28 mouse cellular contexts compared by ENCODE assay signal in genomic region chr2:172792555-172792954, GRCm38 (mm10).
A peak's percentile ranks its signal among the peaks of the same experiment; 100 is the strongest.
DNase-seq lines count a peak whose midpoint lies in the region; ATAC-seq and TF ChIP-seq lines count a peak whose summit lies in the region.
"Had no signal": no experiment of that assay in that cellular context is flagged by ENCODE, and none has a peak within 500 bp of the region (broad histone marks: within the 10 kb centered on the region; RNA-seq: fewer than 3 reads in every experiment).

No protein-coding gene starts in this region.

- no peak overlapping the region for H3K27ac ChIP-seq in hindbrain, embryonic 16.5 days (ENCODE audit: low read depth, low read length)
- no peak overlapping the region for H3K27ac ChIP-seq in hindbrain, embryonic 10.5 days
- H3K27ac ChIP-seq in midbrain, embryonic 14.5 days (replicated peaks; ENCODE audit: low read depth, low read length): no peak overlapping the region
- no peak overlapping the region for H3K27ac ChIP-seq in midbrain, embryonic 13.5 days
- H3K27ac ChIP-seq in midbrain, embryonic 15.5 days: no peak overlapping the region
- no peak overlapping the region for H3K27ac ChIP-seq in intestine, embryonic 15.5 days
- H3K27ac ChIP-seq in limb, embryonic 10.5 days: no peak overlapping the region
- H3K27ac ChIP-seq: embryonic facial prominence, embryonic 12.5 days; forebrain, embryonic 15.5 days; gastrocnemius, adult 2 months; left cerebral cortex, adult 2 months; limb, embryonic 15.5 days; liver, embryonic 13.5 days; macrophage had no signal

- 53% methylated on average over 10 of the region's 10 CpGs for WGBS in hindbrain, embryonic 16.5 days
- WGBS in hindbrain, embryonic 10.5 days: 69% methylated on average over 10 of the region's 10 CpGs
- 45% methylated on average over 10 of the region's 10 CpGs for WGBS in midbrain, embryonic 14.5 days
- 47% methylated on average over 10 of the region's 10 CpGs for WGBS in midbrain, embryonic 13.5 days
- 48% methylated on average over 10 of the region's 10 CpGs for whole genome bisulfite sequencing in midbrain, embryonic 15.5 days
- 76% methylated on average over 10 of the region's 10 CpGs for WGBS in intestine, embryonic 15.5 days
- 69% methylated on average over 10 of the region's 10 CpGs for WGBS in limb, embryonic 10.5 days

- no peak overlapping the region for H3K9ac ChIP-seq in hindbrain, embryonic 16.5 days (ENCODE audit: low read depth, low read length)
- H3K9ac ChIP-seq in midbrain, embryonic 14.5 days (replicated peaks; ENCODE audit: low read length): no peak overlapping the region
- H3K9ac ChIP-seq in midbrain, embryonic 13.5 days (replicated peaks): no peak overlapping the region
- H3K9ac ChIP-seq in midbrain, embryonic 15.5 days: no peak overlapping the region
- H3K9ac ChIP-seq in intestine, embryonic 15.5 days: no peak overlapping the region
- H3K9ac ChIP-seq: embryonic facial prominence, embryonic 12.5 days; forebrain, embryonic 15.5 days; limb, embryonic 15.5 days; liver, embryonic 13.5 days had no signal

- H3K4me1 ChIP-seq in hindbrain, embryonic 16.5 days (ENCODE audit: control insufficient read depth, insufficient read depth, low read depth, low read length): peaks cover 5% of the 10 kb centered on the region
- peaks cover 33% of the 10 kb centered on the region for H3K4me1 ChIP-seq in hindbrain, embryonic 10.5 days (replicated peaks)
- H3K4me1 ChIP-seq in midbrain, embryonic 14.5 days (ENCODE audit: control insufficient read depth, insufficient read depth, low read length): peaks cover 7% of the 10 kb centered on the region
- peaks cover 18% of the 10 kb centered on the region for H3K4me1 ChIP-seq in midbrain, embryonic 13.5 days (replicated peaks)
- H3K4me1 ChIP-seq in midbrain, embryonic 15.5 days: peaks cover 20% of the 10 kb centered on the region
- 0 out of 2 replicates have a peak, but pooled peaks cover 2% of the 10 kb centered on the region for H3K4me1 ChIP-seq in intestine, embryonic 15.5 days (replicated peaks)
- peaks cover 17% of the 10 kb centered on the region for H3K4me1 ChIP-seq in limb, embryonic 10.5 days
- H3K4me1 ChIP-seq: liver, embryonic 13.5 days had no signal

- no peaks in the 10 kb centered on the region for H3K9me3 ChIP-seq in hindbrain, embryonic 16.5 days (ENCODE audit: control insufficient read depth, low read length)
- H3K9me3 ChIP-seq in hindbrain, embryonic 10.5 days: peaks cover 3% of the 10 kb centered on the region; the same call in 1 of the 2 replicates
- no peaks in the 10 kb centered on the region; the same call in 1 of the 2 replicates for H3K9me3 ChIP-seq in midbrain, embryonic 14.5 days (ENCODE audit: control insufficient read depth, low read length)
- H3K9me3 ChIP-seq in midbrain, embryonic 13.5 days: no peaks in the 10 kb centered on the region
- H3K9me3 ChIP-seq in midbrain, embryonic 15.5 days: no peaks in the 10 kb centered on the region
- no peaks in the 10 kb centered on the region for H3K9me3 ChIP-seq in intestine, embryonic 15.5 days
- H3K9me3 ChIP-seq in limb, embryonic 10.5 days (replicated peaks): peaks cover 6% of the 10 kb centered on the region; the same call in 1 of the 2 replicates
- H3K9me3 ChIP-seq: embryonic facial prominence, embryonic 12.5 days; forebrain, embryonic 15.5 days; limb, embryonic 15.5 days; liver, embryonic 13.5 days had no signal

- peaks cover 17% of the 10 kb centered on the region for H3K27me3 ChIP-seq in hindbrain, embryonic 16.5 days (replicated peaks; ENCODE audit: control insufficient read depth, insufficient read depth, low read length)
- peaks cover 61% of the 10 kb centered on the region for H3K27me3 ChIP-seq in hindbrain, embryonic 10.5 days (ENCODE audit: insufficient read depth, poor library complexity, severe bottlenecking)
- peaks cover 41% of the 10 kb centered on the region; the same call in 1 of the 2 replicates for H3K27me3 ChIP-seq in midbrain, embryonic 14.5 days (ENCODE audit: control insufficient read depth, insufficient read depth, low read length)
- peaks cover 80% of the 10 kb centered on the region for H3K27me3 ChIP-seq in midbrain, embryonic 13.5 days
- peaks cover 34% of the 10 kb centered on the region for H3K27me3 ChIP-seq in midbrain, embryonic 15.5 days (replicated peaks)
- H3K27me3 ChIP-seq in intestine, embryonic 15.5 days (replicated peaks): peaks cover 17% of the 10 kb centered on the region
- peaks cover 82% of the 10 kb centered on the region for H3K27me3 ChIP-seq in limb, embryonic 10.5 days (ENCODE audit: low read depth, poor library complexity, severe bottlenecking)

- H3K36me3 ChIP-seq in hindbrain, embryonic 16.5 days (ENCODE audit: control insufficient read depth, insufficient read depth, low read length): no peaks in the 10 kb centered on the region
- no peaks in the 10 kb centered on the region for H3K36me3 ChIP-seq in hindbrain, embryonic 10.5 days
- H3K36me3 ChIP-seq in midbrain, embryonic 14.5 days (ENCODE audit: control insufficient read depth, insufficient read depth, low read length): no peaks in the 10 kb centered on the region
- H3K36me3 ChIP-seq in midbrain, embryonic 13.5 days: no peaks in the 10 kb centered on the region
- H3K36me3 ChIP-seq in midbrain, embryonic 15.5 days (replicated peaks): no peaks in the 10 kb centered on the region
- no peaks in the 10 kb centered on the region for H3K36me3 ChIP-seq in intestine, embryonic 15.5 days
- no peaks in the 10 kb centered on the region for H3K36me3 ChIP-seq in limb, embryonic 10.5 days
- H3K36me3 ChIP-seq: embryonic facial prominence, embryonic 12.5 days; forebrain, embryonic 15.5 days; limb, embryonic 15.5 days; liver, embryonic 13.5 days had no signal

- no peak for DNase-seq in hindbrain, embryonic 10.5 days (ENCODE audit: low spot score)
- DNase-seq in midbrain, embryonic 14.5 days: peak; percentile 84
- DNase-seq in brain, embryonic 14.5 days (ENCODE audit: low read depth): peak; percentile 76
- DNase-seq in limb, embryonic 10.5 days (ENCODE audit: low spot score): no peak
- DNase-seq: adrenal gland, adult 8-10 months; cerebellum, adult 18-20 months; gastrocnemius, adult 2 months; gastrocnemius, postnatal 36 days; heart, adult 18-20 months; heart, postnatal 36 days; kidney, adult 9 months; kidney, postnatal 10 days; liver, embryonic 13.5 days; lung, adult 2 months; lung, postnatal 10 days; right cerebral cortex, adult 18-20 months; thymus, adult 2 months had no signal

- ATAC-seq in hindbrain, embryonic 16.5 days: 0 out of 2 replicates have a peak, but pooled peaks have one; percentile 21
- 0 out of 2 replicates have a peak, but pooled peaks have one; percentile 34 for ATAC-seq in midbrain, embryonic 14.5 days (ENCODE audit: low FRiP score, low TSS enrichment)
- no peak for ATAC-seq in midbrain, embryonic 13.5 days
- peak; percentile 50; the same call in 1 of the 2 replicates for ATAC-seq in midbrain, embryonic 15.5 days (replicated peaks)
- ATAC-seq in intestine, embryonic 15.5 days: no peak
- ATAC-seq: forebrain, embryonic 15.5 days; intestine, postnatal 0 days had no signal

- no peak overlapping the region for H3K4me3 ChIP-seq in hindbrain, embryonic 16.5 days (ENCODE audit: low read length)
- H3K4me3 ChIP-seq in hindbrain, embryonic 10.5 days: no peak overlapping the region
- H3K4me3 ChIP-seq in midbrain, embryonic 14.5 days (replicated peaks; ENCODE audit: low read depth, low read length): no peak overlapping the region
- no peak overlapping the region for H3K4me3 ChIP-seq in midbrain, embryonic 13.5 days (replicated peaks)
- no peak overlapping the region for H3K4me3 ChIP-seq in midbrain, embryonic 15.5 days
- H3K4me3 ChIP-seq in intestine, embryonic 15.5 days (replicated peaks): no peak overlapping the region
- H3K4me3 ChIP-seq in limb, embryonic 10.5 days: no peak overlapping the region
- H3K4me3 ChIP-seq: embryonic facial prominence, embryonic 12.5 days; forebrain, embryonic 15.5 days; gastrocnemius, adult 2 months; left cerebral cortex, adult 2 months; limb, embryonic 15.5 days; liver, embryonic 13.5 days had no signal

- no peak for TF ChIP-seq CTCF in brain, embryonic 14.5 days (IDR thresholded peaks at IDR 0.05; ENCODE audit: borderline replicate concordance, extremely low read depth, insufficient read depth, insufficient read length)

- no peak overlapping the region for H3K4me2 ChIP-seq in hindbrain, embryonic 16.5 days (ENCODE audit: low read length)
- no peak overlapping the region for H3K4me2 ChIP-seq in midbrain, embryonic 14.5 days (ENCODE audit: low read length)
- H3K4me2 ChIP-seq in midbrain, embryonic 13.5 days (replicated peaks): no peak overlapping the region
- no peak overlapping the region for H3K4me2 ChIP-seq in midbrain, embryonic 15.5 days
- no peak overlapping the region for H3K4me2 ChIP-seq in intestine, embryonic 15.5 days (replicated peaks)
- H3K4me2 ChIP-seq: embryonic facial prominence, embryonic 12.5 days; forebrain, embryonic 15.5 days; heart, embryonic 11.5 days; limb, embryonic 15.5 days; liver, embryonic 13.5 days had no signal

- TF ChIP-seq POLR2A in brain, embryonic 14.5 days (IDR thresholded peaks at IDR 0.05; ENCODE audit: borderline replicate concordance, extremely low read depth, insufficient read depth, insufficient read length, poor library complexity, severe bottlenecking): no peak

Comparison
In these comparisons a context has a peak if more than half of its experiments do, and no peak if none do; other contexts are left out.
1. ATAC-seq: peak in hindbrain, embryonic 16.5 days (single experiment), midbrain, embryonic 14.5 days (single experiment) and midbrain, embryonic 15.5 days (single experiment); none in midbrain, embryonic 13.5 days (single experiment) and intestine, embryonic 15.5 days (single experiment).
2. DNase-seq: peak in midbrain, embryonic 14.5 days (single experiment) and brain, embryonic 14.5 days (single experiment); none in hindbrain, embryonic 10.5 days (single experiment) and limb, embryonic 10.5 days (single experiment).